Mouse (Mus musculus) kidney, adult 11 months (tissue): ENCODE results near the gene Slc39a3.
"Not testable (repeated sequence)": the region's sequence is repeated elsewhere in the genome, so short reads cannot be mapped to it uniquely, and the experiment has no call there.

ENCODE experiments used
- DNase-seq: peaks from one replicate; pipeline ENCODE4 v3.0.0; 2022

The Slc39a3 gene

GRCm38 (mm10) chr10:81036988-81037580 lies at the start of gene Slc39a3:
Gene Slc39a3 (minus strand): TSS chr10:81037426.
- peak; percentile 98 for DNase-seq

- no peak for DNase-seq
Observed at GRCm38 (mm10) chr10:81087021-81087420, 49.8 kb upstream of the Slc39a3 start.

- peak; percentile 59 for DNase-seq
Observed at GRCm38 (mm10) chr10:81082168-81082960, 45.1 kb upstream of the Slc39a3 start.

- DNase-seq: no peak
Observed at GRCm38 (mm10) chr10:81080008-81080655, 42.9 kb upstream of the Slc39a3 start.

- DNase-seq: no peak
Observed at GRCm38 (mm10) chr10:81077916-81078315, 40.7 kb upstream of the Slc39a3 start.

GRCm38 (mm10) chr10:81076356-81076755 lies 39.1 kb upstream of the Slc39a3 start:
- no peak for DNase-seq

GRCm38 (mm10) chr10:81075734-81076133 lies 38.5 kb upstream of the Slc39a3 start:
- DNase-seq: no peak

GRCm38 (mm10) chr10:81073464-81073863 lies 36.2 kb upstream of the Slc39a3 start:
- DNase-seq: no peak

GRCm38 (mm10) chr10:81072290-81072689 lies 35.1 kb upstream of the Slc39a3 start:
- DNase-seq: no peak

GRCm38 (mm10) chr10:81069836-81070235 lies 32.6 kb upstream of the Slc39a3 start, which contains the start of gene Thop1:
Gene Thop1 (plus strand): TSS chr10:81070035.
- peak; percentile 99 for DNase-seq

GRCm38 (mm10) chr10:81068706-81069105 lies 31.5 kb upstream of the Slc39a3 start:
- no peak for DNase-seq

- not testable (repeated sequence) for DNase-seq
Observed at GRCm38 (mm10) chr10:81064519-81064918, 27.3 kb upstream of the Slc39a3 start.

GRCm38 (mm10) chr10:81062710-81063109 lies 25.5 kb upstream of the Slc39a3 start:
- no peak for DNase-seq

- peak; percentile 100 for DNase-seq
Observed at GRCm38 (mm10) chr10:81059603-81060543, 22.6 kb upstream of the Slc39a3 start, which contains the start of gene Sgta. Gene Sgta (minus strand): TSS chr10:81060181.

- DNase-seq: no peak
Observed at GRCm38 (mm10) chr10:81058896-81059295, 21.7 kb upstream of the Slc39a3 start.

- no peak for DNase-seq
Observed at GRCm38 (mm10) chr10:81057406-81058130, 20.3 kb upstream of the Slc39a3 start.

- DNase-seq: not testable (repeated sequence)
Observed at GRCm38 (mm10) chr10:81055802-81056340, 18.6 kb upstream of the Slc39a3 start.

- no peak for DNase-seq
Observed at GRCm38 (mm10) chr10:81055169-81055568, 17.9 kb upstream of the Slc39a3 start.

GRCm38 (mm10) chr10:81052577-81052976 lies 15.4 kb upstream of the Slc39a3 start:
- no peak for DNase-seq

- no peak for DNase-seq
Observed at GRCm38 (mm10) chr10:81051133-81051532, 13.9 kb upstream of the Slc39a3 start.

GRCm38 (mm10) chr10:81050645-81051044 lies 13.4 kb upstream of the Slc39a3 start:
- DNase-seq: no peak
